Mouse (Mus musculus): ENCODE measurements around the gene Fzd9.

- TF ChIP-seq POLR2A (IDR thresholded peaks at IDR 0.05; ENCODE audit: low read depth, low read length) (no peak), UBTF (IDR thresholded peaks at IDR 0.05; ENCODE audit: low read depth, low read length) (no peak), CTCF (conservative IDR thresholded peaks at IDR 0.05 in 1 of 2, IDR thresholded peaks at IDR 0.05 in 1 of 2; ENCODE audit: low read depth in 2 of 2, low read length in 2 of 2) (no peak), MEF2A (IDR thresholded peaks at IDR 0.05; ENCODE audit: borderline replicate concordance, low read depth, low read length) (no peak), ELF1 (IDR thresholded peaks at IDR 0.05; ENCODE audit: low read depth, low read length) (no peak), MAFK (IDR thresholded peaks at IDR 0.05; ENCODE audit: insufficient replicate concordance, low read length) (no peak), EP300 (IDR thresholded peaks at IDR 0.05; ENCODE audit: low read length) (no peak), E2F4 (IDR thresholded peaks at IDR 0.05; ENCODE audit: insufficient replicate concordance, low read depth, low read length) (no peak), ZMIZ1 (IDR thresholded peaks at IDR 0.05; ENCODE audit: low read depth, low read length) (no peak), HCFC1 (IDR thresholded peaks at IDR 0.05; ENCODE audit: low read depth, low read length) (no peak), MYC (IDR thresholded peaks at IDR 0.05; ENCODE audit: low read depth, low read length) (no peak), USF2 (conservative IDR thresholded peaks at IDR 0.05; ENCODE audit: low read depth, low read length) (no peak)
Observed at GRCm38 (mm10) chr5:135242608-135243007, 8.4 kb downstream of the Fzd9 start.
